Mouse (Mus musculus): Measurements from ENCODE around the gene Nphp4.

Gene Nphp4

GRCm38 (mm10) chr4:152476427-152477023 lies at the start of gene Nphp4:
TSS of gene Nphp4 (plus strand) at chr4:152476706.
- no peak for DNase-seq (ENCODE audit: low spot score in 2 of 2)

- peak; percentile 27 to 46 for DNase-seq (ENCODE audit: low spot score in 2 of 2)
Observed at GRCm38 (mm10) chr4:152428259-152428658, 48.2 kb upstream of the Nphp4 start.

GRCm38 (mm10) chr4:152432308-152432707 lies 44.2 kb upstream of the Nphp4 start:
- peak; percentile 15 to 18 for DNase-seq (ENCODE audit: low spot score in 2 of 2)

GRCm38 (mm10) chr4:152434836-152435235 lies 41.7 kb upstream of the Nphp4 start:
- peak; percentile 46 to 59 for DNase-seq (ENCODE audit: low spot score in 2 of 2)

GRCm38 (mm10) chr4:152435255-152435654 lies 41.3 kb upstream of the Nphp4 start:
- DNase-seq (ENCODE audit: low spot score in 2 of 2): peak in 1 of 2 experiments; percentile 39

GRCm38 (mm10) chr4:152440882-152441281 lies 35.6 kb upstream of the Nphp4 start:
- no peak for DNase-seq (ENCODE audit: low spot score in 2 of 2)

- no peak for DNase-seq (ENCODE audit: low spot score in 2 of 2)
Observed at GRCm38 (mm10) chr4:152441536-152441935, 35.0 kb upstream of the Nphp4 start.

DNA sequence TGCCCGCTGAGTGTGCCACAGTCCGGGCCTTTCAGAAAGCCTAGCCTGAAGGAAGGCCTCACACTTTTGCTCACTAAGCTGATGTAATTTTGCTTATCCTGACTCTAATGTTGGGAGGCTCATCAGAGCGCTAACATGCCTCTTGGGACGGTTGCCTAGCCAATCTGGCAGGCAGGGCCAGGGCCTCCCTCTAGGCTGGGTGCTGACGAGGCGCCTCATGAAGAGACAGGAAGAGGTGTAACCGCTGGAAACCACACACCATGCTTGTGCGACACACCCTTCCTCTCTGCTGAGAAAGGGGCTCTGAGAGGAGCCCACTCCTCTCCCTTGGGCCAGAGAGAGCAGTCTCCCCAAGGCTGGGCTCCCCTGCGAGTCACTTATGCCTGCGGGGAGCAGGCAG lies 30.3 kb upstream of the Nphp4 start:
- DNase-seq (ENCODE audit: low spot score in 2 of 2): peak; percentile 83

GRCm38 (mm10) chr4:152447731-152448665 lies 28.5 kb upstream of the Nphp4 start:
- DNase-seq (ENCODE audit: low spot score in 2 of 2): peak in 1 of 2 experiments; percentile 17

DNA sequence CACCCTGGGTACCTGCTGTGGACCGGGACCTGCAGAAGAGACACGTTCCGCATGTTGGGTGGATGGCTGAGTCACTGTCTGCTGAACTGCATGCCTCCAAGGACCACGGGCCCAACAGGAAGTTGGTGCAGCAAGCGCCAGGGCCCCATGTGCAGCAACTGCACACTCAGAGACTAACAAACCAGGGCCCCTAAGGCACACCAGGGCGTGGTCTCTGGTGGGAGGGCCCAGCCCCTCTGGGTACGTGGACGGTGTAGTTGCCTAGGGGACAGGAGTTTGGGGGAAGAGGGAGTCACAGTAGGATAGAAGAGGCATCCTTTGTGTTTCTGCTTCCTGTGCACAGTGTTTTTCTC lies 27.9 kb upstream of the Nphp4 start:
- DNase-seq (ENCODE audit: low spot score in 2 of 2): peak; percentile 81

- DNase-seq (ENCODE audit: low spot score in 2 of 2): no peak
Observed at GRCm38 (mm10) chr4:152451371-152451770, 25.1 kb upstream of the Nphp4 start.

- DNase-seq (ENCODE audit: low spot score in 2 of 2): no peak
Observed at GRCm38 (mm10) chr4:152453079-152453478, 23.4 kb upstream of the Nphp4 start.

DNA sequence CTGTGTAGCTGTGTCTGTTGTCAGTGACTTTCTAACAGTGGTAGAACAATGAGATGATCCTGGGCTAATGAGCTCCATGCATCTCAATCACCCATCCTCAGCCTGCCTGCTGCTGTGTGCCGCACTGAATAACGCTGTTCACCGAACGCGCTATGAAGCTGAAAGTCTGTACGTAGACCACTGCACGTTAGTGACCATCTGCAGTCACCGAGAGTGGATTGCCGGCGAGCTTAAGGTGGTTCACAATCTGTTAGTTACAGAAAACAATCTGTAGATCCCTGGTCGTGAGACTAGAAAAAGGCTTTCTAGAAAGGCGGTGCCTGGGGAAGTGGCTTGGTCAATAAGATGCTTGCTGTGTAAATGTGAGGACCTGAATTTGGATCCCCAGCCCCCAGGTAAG lies 22.4 kb upstream of the Nphp4 start:
- no peak for DNase-seq (ENCODE audit: low spot score in 2 of 2)

- no peak for DNase-seq (ENCODE audit: low spot score in 2 of 2)
Observed at GRCm38 (mm10) chr4:152456609-152457008, 19.9 kb upstream of the Nphp4 start.

GRCm38 (mm10) chr4:152457673-152458072 lies 18.8 kb upstream of the Nphp4 start:
- no peak for DNase-seq (ENCODE audit: low spot score in 2 of 2)

DNA sequence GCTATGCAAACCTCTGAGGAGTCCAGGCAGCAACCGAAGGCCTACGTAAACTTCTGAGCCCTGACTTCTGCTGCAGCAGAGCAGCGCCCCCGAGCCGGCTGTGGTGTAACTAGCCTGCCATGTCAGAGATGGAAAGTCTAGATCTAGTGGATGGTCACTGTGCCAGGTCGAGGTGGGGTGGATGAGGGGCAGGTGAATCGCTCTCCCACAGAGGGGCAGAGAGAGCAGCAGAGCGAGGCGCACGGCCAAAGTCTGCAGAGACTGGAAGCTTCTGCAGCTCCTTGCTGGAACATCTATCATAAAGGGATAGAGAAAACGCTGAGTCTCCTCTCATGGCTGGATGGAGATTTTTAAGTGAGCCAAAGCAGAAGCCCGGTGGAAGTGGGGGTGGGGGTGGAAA lies 14.0 kb upstream of the Nphp4 start:
- DNase-seq (ENCODE audit: low spot score in 2 of 2): no peak

GRCm38 (mm10) chr4:152463147-152463546 lies 13.4 kb upstream of the Nphp4 start:
- no peak for DNase-seq (ENCODE audit: low spot score in 2 of 2)

DNA sequence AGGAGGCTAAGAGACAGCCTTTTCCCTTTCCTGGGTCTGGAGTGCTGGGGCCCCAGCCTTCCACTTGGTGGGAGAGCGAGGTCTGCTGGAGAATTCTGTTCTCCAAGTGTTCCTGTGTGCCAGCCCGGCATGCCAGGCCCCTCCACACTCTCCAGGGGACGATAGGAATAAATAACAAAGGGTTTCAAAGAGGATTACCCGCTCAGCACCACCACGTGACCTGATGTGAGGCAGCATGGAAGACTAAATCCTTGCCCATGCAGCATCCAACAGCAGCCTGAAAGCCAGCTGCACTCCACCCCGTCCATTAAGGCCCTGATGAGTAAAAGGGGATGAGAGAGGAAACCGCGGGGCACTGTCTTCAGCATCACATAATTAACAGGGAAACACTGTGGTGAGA lies 11.4 kb upstream of the Nphp4 start:
- DNase-seq (ENCODE audit: low spot score in 2 of 2): no peak

- DNase-seq (ENCODE audit: low spot score in 2 of 2): no peak
Observed at GRCm38 (mm10) chr4:152466601-152467000, 9.9 kb upstream of the Nphp4 start.

DNA sequence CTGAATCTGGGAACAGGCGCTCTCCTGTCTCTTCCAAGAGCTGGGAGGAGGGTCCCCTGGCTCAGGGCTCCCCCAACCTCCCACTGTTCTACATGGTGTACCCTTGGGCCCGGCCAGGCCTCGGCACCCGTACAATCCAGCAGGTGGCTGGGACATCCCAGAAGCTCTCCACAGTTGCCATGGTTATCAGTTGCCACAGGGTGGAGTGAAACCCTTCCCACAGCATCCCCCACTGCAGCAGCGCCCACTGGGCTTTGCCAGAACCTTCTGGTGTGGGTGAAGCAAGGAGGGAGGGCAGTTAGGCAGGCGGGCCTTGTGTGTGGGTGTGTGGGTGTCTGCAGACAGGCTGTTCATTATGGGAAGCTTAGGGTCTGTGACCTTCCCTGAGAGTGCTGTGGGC lies 8.6 kb upstream of the Nphp4 start:
- DNase-seq (ENCODE audit: low spot score in 2 of 2): no peak

DNA sequence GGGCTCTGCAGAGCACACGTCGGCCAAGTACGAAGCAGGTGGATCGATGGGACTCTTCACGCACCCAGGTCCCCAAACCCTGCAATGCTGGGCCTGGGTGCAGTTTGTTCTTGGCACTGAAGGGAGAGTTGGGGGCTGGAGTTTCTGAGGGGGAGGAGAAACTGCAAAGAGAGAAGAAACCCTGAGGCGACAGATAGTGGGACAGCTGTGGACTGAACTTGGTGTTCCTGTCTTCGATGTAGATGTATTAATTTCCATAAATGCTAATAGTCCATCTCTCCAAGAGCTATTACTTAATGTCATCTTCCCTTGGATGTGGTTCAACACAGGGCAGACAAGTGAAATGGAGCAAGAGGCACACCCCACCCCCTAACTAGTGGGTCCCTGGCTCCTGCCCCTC lies 565 bp upstream of the Nphp4 start:
- no peak for DNase-seq (ENCODE audit: low spot score in 2 of 2)

DNA sequence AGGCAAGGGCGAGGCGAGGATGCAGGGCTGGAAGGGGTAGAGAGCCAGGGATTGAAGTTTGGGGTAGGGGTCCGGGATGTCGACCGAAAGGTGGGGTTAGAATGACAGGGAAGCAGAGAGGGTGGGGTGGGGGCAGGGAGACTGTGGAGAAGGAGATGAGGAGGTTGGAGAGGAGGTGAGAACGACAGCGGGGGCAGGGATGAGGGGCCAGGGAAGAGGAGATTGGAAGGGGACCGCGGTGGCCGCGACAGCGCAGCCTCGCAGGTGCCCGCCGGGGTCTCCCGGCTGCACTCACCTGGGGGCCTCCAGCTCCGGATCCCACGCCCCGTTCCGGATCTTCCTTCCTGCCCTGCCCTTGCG lies 580 bp downstream of the Nphp4 start:
- DNase-seq (ENCODE audit: low spot score in 2 of 2): no peak

Measured in spleen, postnatal 36 days (tissue).